Mouse (Mus musculus) thymus, adult 2 months (tissue): ENCODE measurements around the gene Fam149b. TPM values are rescaled to one million over a fixed set of nuclear protein-coding genes. Genes with fewer than 3 reads are reported as not detected.

Experiments
- DNase-seq: peaks from one replicate; pipeline ENCODE4 v3.0.0; 2021
- H3K27ac ChIP-seq: fragments of 200-500 bp; 2 replicates; pipeline ENCODE4 v1.5.1; 2012; ENCODE audit warnings: low read length, control low read depth; ENCODE audit not compliant: control insufficient read depth, insufficient read depth
- H3K27me3 ChIP-seq: fragments of 200-500 bp; 2 replicates; pipeline ENCODE4 v1.6.1; 2012; ENCODE audit warnings: mild to moderate bottlenecking, low read length, moderate library complexity, mixed read lengths; ENCODE audit not compliant: control insufficient read depth, insufficient read depth
- H3K36me3 ChIP-seq: fragments of 200-500 bp; 2 replicates; pipeline ENCODE4 v1.6.1; 2012; ENCODE audit warnings: mild to moderate bottlenecking, low read length, moderate library complexity; ENCODE audit not compliant: control insufficient read depth, insufficient read depth
- H3K4me1 ChIP-seq: fragments of 200-500 bp; replicated peaks from 2 replicates; pipeline ENCODE4 v1.6.1; 2012; ENCODE audit warnings: low read length; ENCODE audit not compliant: control insufficient read depth, insufficient read depth
- H3K4me3 ChIP-seq: fragments of 200-500 bp; 2 replicates; pipeline ENCODE4 v1.5.1; 2012; ENCODE audit warnings: mild to moderate bottlenecking, low read length, control low read depth, moderate library complexity; ENCODE audit not compliant: control insufficient read depth, insufficient read depth
- CTCF ChIP-seq: fragments of 200-500 bp; IDR thresholded peaks from 2 replicates; pipeline ENCODE4 v1.5.1; 2012; ENCODE audit warnings: mild to moderate bottlenecking, control low read depth, low read length, moderate library complexity, borderline replicate concordance; ENCODE audit not compliant: control insufficient read depth, poor library complexity, insufficient read depth; ENCODE audit errors: extremely low read depth
- POLR2A ChIP-seq: fragments of 200-500 bp; IDR thresholded peaks from 2 replicates; pipeline ENCODE4 v1.6.1; 2012; ENCODE audit warnings: mild to moderate bottlenecking, low read length, control low read depth, moderate library complexity; ENCODE audit not compliant: control insufficient read depth, poor library complexity, insufficient read depth; ENCODE audit errors: extremely low read depth
- WGBS: fragments of 180-500 bp; shearing (Covaris S2); methylation state at CpG from one replicate; pipeline ENCODE4 v1.1.7; 2018; 5-methylcytosine and 5-hydroxymethylcytosine counted together
- polyA plus RNA-seq: library from polyadenylated mRNA; depleted of rRNA; stranded (reverse); fragments of >200 nt; gene quantifications from 2 replicates; pipeline ENCODE4 v1.2.3, GENCODE M21; 2012

Fam149b gene
- polyA plus RNA-seq, 1 experiment: 34.5 TPM

GRCm38 (mm10) chr14:20368271-20368670 is 20.3 kb downstream of the Fam149b start:
- no peak for TF ChIP-seq POLR2A
- no peak for TF ChIP-seq CTCF
- Histone ChIP-seq H3K27ac (no peak overlapping the region), H3K4me1 (no peaks in the 10 kb centered on the region), H3K4me3 (no peak overlapping the region), H3K27me3 (no peaks in the 10 kb centered on the region), H3K36me3 (peaks cover 28% of the 10 kb centered on the region)
- 97% methylated on average over 3 of the region's 3 CpGs for WGBS
- DNase-seq: no peak

- Histone ChIP-seq H3K4me1 (no peaks in the 10 kb centered on the region), H3K36me3 (peaks cover 26% of the 10 kb centered on the region), H3K27me3 (no peaks in the 10 kb centered on the region), H3K27ac (no peak overlapping the region), H3K4me3 (no peak overlapping the region)
- DNase-seq: no peak
- 67% methylated on average over 7 of the region's 7 CpGs for WGBS
- TF ChIP-seq CTCF (no peak), POLR2A (no peak)
Measured at GRCm38 (mm10) chr14:20370798-20371197, 22.8 kb downstream of the Fam149b start.

GRCm38 (mm10) chr14:20371854-20372253 is 23.9 kb downstream of the Fam149b start:
- peaks cover 28% of the 10 kb centered on the region; the same call in 1 of the 2 replicates for H3K36me3 ChIP-seq
- DNase-seq: no peak
- 84% methylated on average over 1 of the region's 1 CpGs for WGBS
- no peak for TF ChIP-seq POLR2A
- H3K4me3 ChIP-seq: no peak overlapping the region
- H3K27ac ChIP-seq: no peak overlapping the region
- no peaks in the 10 kb centered on the region for H3K4me1 ChIP-seq
- no peaks in the 10 kb centered on the region for H3K27me3 ChIP-seq

- TF ChIP-seq CTCF (no peak), POLR2A (no peak)
- DNase-seq: no peak
- peaks cover 25% of the 10 kb centered on the region; the same call in 1 of the 2 replicates for H3K36me3 ChIP-seq
- peaks cover 11% of the 10 kb centered on the region for H3K4me1 ChIP-seq
- no peak overlapping the region for H3K4me3 ChIP-seq
- H3K27ac ChIP-seq: no peak overlapping the region
- WGBS: 85% methylated on average over 4 of the region's 4 CpGs
- H3K27me3 ChIP-seq: no peaks in the 10 kb centered on the region
Measured at GRCm38 (mm10) chr14:20377112-20377521, 29.2 kb downstream of the Fam149b start.

- DNase-seq: peak; percentile 65
- H3K27ac ChIP-seq: peak overlapping the region; percentile 89
- WGBS: 17% methylated on average over 13 of the region's 13 CpGs
- peak overlapping the region; percentile 59 for H3K4me3 ChIP-seq
- no peaks in the 10 kb centered on the region for H3K27me3 ChIP-seq
- peaks cover 23% of the 10 kb centered on the region for H3K36me3 ChIP-seq
- TF ChIP-seq POLR2A (no peak), CTCF (peak; percentile 79; the same call in 1 of the 2 replicates)
- H3K4me1 ChIP-seq: peaks cover 11% of the 10 kb centered on the region
Measured at GRCm38 (mm10) chr14:20378313-20379061, 30.5 kb downstream of the Fam149b start.

- WGBS: 22% methylated on average over 5 of the region's 5 CpGs
- H3K36me3 ChIP-seq: peaks cover 22% of the 10 kb centered on the region
- DNase-seq: no peak
Measured at GRCm38 (mm10) chr14:20379087-20379640, 31.2 kb downstream of the Fam149b start.

More at GRCm38 (mm10) chr14:20379087-20379640, 31.2 kb downstream of the Fam149b start:
- TF ChIP-seq POLR2A (no peak), CTCF (no peak)
- no peaks in the 10 kb centered on the region for H3K27me3 ChIP-seq
- no peak overlapping the region for H3K4me3 ChIP-seq
- peak overlapping the region; percentile 78 for H3K27ac ChIP-seq
- H3K4me1 ChIP-seq: peaks cover 11% of the 10 kb centered on the region
